Mouse (Mus musculus) CH12.LX (cell line): ENCODE measurements around the gene Chrm4. TPM values are rescaled to one million over a fixed set of nuclear protein-coding genes. Genes with fewer than 3 reads are reported as not detected.

ENCODE experiments used
- DNase-seq: peaks from one replicate; pipeline ENCODE4 v3.0.0-alpha.2; 2013; ENCODE audit errors: extremely low read depth
- H3K27ac ChIP-seq: 2 replicates; pipeline ENCODE4 v1.5.1; 2012; ENCODE audit warnings: low read depth, mild to moderate bottlenecking, control low read depth, moderate library complexity; ENCODE audit not compliant: insufficient read depth
- H3K27me3 ChIP-seq: replicated peaks from 2 replicates; pipeline ENCODE3; 2012; ENCODE audit warnings: inconsistent platforms
- H3K36me3 ChIP-seq, 2 experiments: replicated peaks in 1 of 2; 2 replicates each; pipeline versions ENCODE3 to v1.6.1; 2012; ENCODE audit warnings: inconsistent platforms in 1 of 2, low read length in 1 of 2, mild to moderate bottlenecking in 1 of 2, mixed read lengths in 1 of 2, moderate library complexity in 1 of 2; ENCODE audit not compliant: control insufficient read depth in 1 of 2, insufficient read depth in 1 of 2
- H3K4me1 ChIP-seq, 2 experiments: 2 replicates each; pipeline ENCODE4 v1.6.1; 2012; ENCODE audit warnings: inconsistent platforms in 1 of 2, moderate library complexity in 1 of 2; ENCODE audit not compliant: insufficient read depth in 2 of 2, control insufficient read depth in 1 of 2
- H3K4me2 ChIP-seq: 2 replicates; pipeline ENCODE4 v1.6.1; 2012; ENCODE audit warnings: low read depth, mild to moderate bottlenecking, control low read depth; ENCODE audit not compliant: poor library complexity, insufficient read depth, severe bottlenecking
- H3K4me3 ChIP-seq, 3 experiments: fragments of 150-350 bp in 1 of 3; sonication (generic) in 1 of 3; replicated peaks in 1 of 3; 2 replicates each; pipeline versions ENCODE3 to v1.5.1; 2011 to 2012; ENCODE audit warnings: low read depth in 2 of 3, low read length in 2 of 3, mild to moderate bottlenecking in 2 of 3, moderate library complexity in 2 of 3, control low read depth in 1 of 3, improper control_type of control experiment in 1 of 3, inconsistent platforms in 1 of 3, mixed read lengths in 1 of 3; ENCODE audit not compliant: poor library complexity in 1 of 3
- H3K79me2 ChIP-seq: replicated peaks from 2 replicates; pipeline ENCODE4 v1.6.1; 2012; ENCODE audit warnings: mild to moderate bottlenecking, moderate library complexity; ENCODE audit not compliant: control insufficient read depth, poor library complexity, insufficient read depth, severe bottlenecking; ENCODE audit errors: extremely low read depth
- H3K9ac ChIP-seq: 2 replicates; pipeline ENCODE4 v1.6.1; 2012; ENCODE audit warnings: low read depth, mild to moderate bottlenecking, control low read depth, moderate library complexity; ENCODE audit not compliant: insufficient read depth
- H3K9me3 ChIP-seq: replicated peaks from 2 replicates; pipeline ENCODE3; 2012; ENCODE audit warnings: low read length, inconsistent platforms, mixed read lengths
- CHD2 ChIP-seq: IDR thresholded peaks from 2 replicates; pipeline ENCODE4 v1.6.1; 2011; ENCODE audit warnings: low read length, improper control_type of control experiment
- CTCF ChIP-seq, 2 experiments: IDR thresholded peaks in 1 of 2; conservative IDR thresholded peaks in 1 of 2; 2 replicates each; pipeline ENCODE4 v1.5.1; 2011 to 2012; ENCODE audit warnings: low read depth in 2 of 2, low read length in 2 of 2, improper control_type of control experiment in 1 of 2, inconsistent platforms in 1 of 2, mild to moderate bottlenecking in 1 of 2, moderate library complexity in 1 of 2
- E2F4 ChIP-seq: IDR thresholded peaks from 2 replicates; pipeline ENCODE4 v1.6.1; 2011; ENCODE audit warnings: low read depth, low read length, improper control_type of control experiment; ENCODE audit not compliant: insufficient replicate concordance
- ELF1 ChIP-seq: IDR thresholded peaks from 2 replicates; pipeline ENCODE4 v1.6.1; 2014; ENCODE audit warnings: low read depth, mild to moderate bottlenecking, inconsistent platforms, low read length, improper control_type of control experiment
- HCFC1 ChIP-seq: IDR thresholded peaks from 2 replicates; pipeline ENCODE4 v1.6.1; 2012; ENCODE audit warnings: low read depth, mild to moderate bottlenecking, inconsistent platforms, low read length, improper control_type of control experiment
- IRF4 ChIP-seq: IDR thresholded peaks from 2 replicates; pipeline ENCODE4 v1.6.1; 2014; ENCODE audit warnings: low read depth, mild to moderate bottlenecking, inconsistent platforms, low read length, improper control_type of control experiment
- JUN ChIP-seq: IDR thresholded peaks from 2 replicates; pipeline ENCODE4 v1.6.1; 2011; ENCODE audit warnings: low read depth, mild to moderate bottlenecking, low read length, improper control_type of control experiment, moderate library complexity; ENCODE audit not compliant: insufficient read depth
- JUND ChIP-seq: conservative IDR thresholded peaks from 2 replicates; pipeline ENCODE4 v1.6.1; 2011; ENCODE audit warnings: low read depth, low read length, improper control_type of control experiment
- MAZ ChIP-seq: IDR thresholded peaks from 2 replicates; pipeline ENCODE4 v1.6.1; 2012; ENCODE audit warnings: low read depth, mild to moderate bottlenecking, inconsistent platforms, low read length, improper control_type of control experiment, moderate library complexity
- MEF2A ChIP-seq: IDR thresholded peaks from 2 replicates; pipeline ENCODE4 v1.6.1; 2014; ENCODE audit warnings: low read depth, mild to moderate bottlenecking, inconsistent platforms, low read length, improper control_type of control experiment, borderline replicate concordance
- MYC ChIP-seq: IDR thresholded peaks from 2 replicates; pipeline ENCODE4 v1.6.1; 2011; ENCODE audit warnings: low read depth, mild to moderate bottlenecking, improper control_type of control experiment, low read length
- NELFE ChIP-seq: IDR thresholded peaks from 2 replicates; pipeline ENCODE4 v1.6.1; 2011; ENCODE audit warnings: low read depth, low read length, improper control_type of control experiment
- RAD21 ChIP-seq: IDR thresholded peaks from 2 replicates; pipeline ENCODE4 v1.6.1; 2011; ENCODE audit warnings: low read depth, mild to moderate bottlenecking, low read length, improper control_type of control experiment, moderate library complexity
- RCOR1 ChIP-seq: conservative IDR thresholded peaks from 2 replicates; pipeline ENCODE4 v1.6.1; 2012; ENCODE audit warnings: low read depth, mild to moderate bottlenecking, inconsistent platforms, low read length, improper control_type of control experiment
- SIN3A ChIP-seq: IDR thresholded peaks from 2 replicates; pipeline ENCODE4 v1.6.1; 2012; ENCODE audit warnings: low read length, improper control_type of control experiment, inconsistent platforms
- SMC3 ChIP-seq: IDR thresholded peaks from 2 replicates; pipeline ENCODE4 v1.6.1; 2011; ENCODE audit warnings: low read depth, low read length, improper control_type of control experiment
- TBP ChIP-seq: conservative IDR thresholded peaks from 2 replicates; pipeline ENCODE4 v1.6.1; 2011; ENCODE audit warnings: low read depth, low read length, improper control_type of control experiment
- TCF12 ChIP-seq: IDR thresholded peaks from 2 replicates; pipeline ENCODE4 v1.6.1; 2014; ENCODE audit warnings: low read depth, mild to moderate bottlenecking, inconsistent platforms, low read length, improper control_type of control experiment
- ZKSCAN1 ChIP-seq: IDR thresholded peaks from 2 replicates; pipeline ENCODE4 v1.6.1; 2012; ENCODE audit warnings: low read depth, inconsistent platforms, low read length, improper control_type of control experiment, borderline replicate concordance
- ZMIZ1 ChIP-seq: IDR thresholded peaks from 2 replicates; pipeline ENCODE4 v1.6.1; 2012; ENCODE audit warnings: low read depth, mild to moderate bottlenecking, inconsistent platforms, low read length, improper control_type of control experiment
- dilution Hi-C: fragments of 300-500 bp; cut with MboI; formaldehyde crosslinking; loops from 2 replicates; pipeline ENCODE4 v1.14.3; 2020; ENCODE audit warnings: low sequenced_read_pairs; ENCODE audit not compliant: extremely low pct_unique_long_range_greater_than_20kb, extremely low pct_ligation_motif_present
- in situ Hi-C: fragments of 300-500 bp; cut with MboI; formaldehyde crosslinking; loops from 3 replicates; pipeline ENCODE4 v1.14.3; 2019; ENCODE audit warnings: low sequenced_read_pairs, low pct_ligation_motif_present, low pct_unique_long_range_greater_than_20kb, mixed read lengths
- polyA plus RNA-seq: library from polyadenylated mRNA; unstranded; fragments of >175 nt; gene quantifications from 2 replicates; pipeline ENCODE4 v1.2.1, GENCODE M21; 2012; ENCODE audit warnings: low read depth; ENCODE audit not compliant: insufficient read length
- total RNA-seq, 2 experiments: library from RNA; depleted of rRNA; stranded (reverse); fragments of 300-350 nt in 1 of 2; fragments of >200 nt in 1 of 2; gene quantifications; 2 replicates each; pipeline ENCODE4 v1.2.3; 2012 to 2014

Gene Chrm4
- total and polyA plus RNA-seq, 3 experiments = 10.0 to 15.1 (median 14.4) TPM

DNA sequence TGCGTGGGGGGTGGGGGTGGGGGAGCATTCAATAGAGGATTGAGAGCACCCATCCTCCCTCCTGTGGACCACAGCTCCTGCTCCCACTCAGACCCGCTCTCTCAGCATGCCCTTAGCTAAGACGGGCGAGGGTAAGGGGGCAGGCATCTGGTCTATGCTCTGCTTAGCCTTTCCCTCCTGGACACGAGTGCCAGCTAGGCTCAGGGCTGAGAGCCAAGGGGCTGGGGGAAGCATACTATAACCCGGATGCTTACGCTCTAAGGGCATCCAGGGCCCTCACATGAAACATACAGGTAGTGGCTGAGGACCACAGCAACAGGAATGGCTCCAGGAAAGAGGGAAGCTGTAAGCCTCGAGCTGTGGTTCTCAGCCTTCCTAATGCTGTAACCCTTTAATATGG lies 31.0 kb downstream of the Chrm4 start:
- Histone ChIP-seq H3K36me3 (peaks cover 0 to 65% of the 10 kb centered on the region in 2 experiments), H3K4me3 (no peak overlapping the region), H3K79me2 (peaks cover 21% of the 10 kb centered on the region), H3K9me3 (no peaks in the 10 kb centered on the region), H3K9ac (no peak overlapping the region), H3K4me1 (peaks cover 5 to 75% of the 10 kb centered on the region in 2 experiments), H3K27me3 (no peaks in the 10 kb centered on the region), H3K27ac (no peak overlapping the region), H3K4me2 (no peak overlapping the region)
- DNase-seq = no peak
- in situ Hi-C loops = no loop called here
- no peak for TF ChIP-seq RAD21
- no peak for TF ChIP-seq JUN
- TF ChIP-seq ZKSCAN1 = no peak
- no peak for TF ChIP-seq ZMIZ1
- no peak for TF ChIP-seq TBP
- TF ChIP-seq MEF2A = no peak
- TF ChIP-seq E2F4 = no peak
- TF ChIP-seq JUND = no peak
- no peak for TF ChIP-seq ELF1
- TF ChIP-seq CHD2 = no peak
- no peak for TF ChIP-seq MYC
- dilution Hi-C loops = no loop called here

DNA sequence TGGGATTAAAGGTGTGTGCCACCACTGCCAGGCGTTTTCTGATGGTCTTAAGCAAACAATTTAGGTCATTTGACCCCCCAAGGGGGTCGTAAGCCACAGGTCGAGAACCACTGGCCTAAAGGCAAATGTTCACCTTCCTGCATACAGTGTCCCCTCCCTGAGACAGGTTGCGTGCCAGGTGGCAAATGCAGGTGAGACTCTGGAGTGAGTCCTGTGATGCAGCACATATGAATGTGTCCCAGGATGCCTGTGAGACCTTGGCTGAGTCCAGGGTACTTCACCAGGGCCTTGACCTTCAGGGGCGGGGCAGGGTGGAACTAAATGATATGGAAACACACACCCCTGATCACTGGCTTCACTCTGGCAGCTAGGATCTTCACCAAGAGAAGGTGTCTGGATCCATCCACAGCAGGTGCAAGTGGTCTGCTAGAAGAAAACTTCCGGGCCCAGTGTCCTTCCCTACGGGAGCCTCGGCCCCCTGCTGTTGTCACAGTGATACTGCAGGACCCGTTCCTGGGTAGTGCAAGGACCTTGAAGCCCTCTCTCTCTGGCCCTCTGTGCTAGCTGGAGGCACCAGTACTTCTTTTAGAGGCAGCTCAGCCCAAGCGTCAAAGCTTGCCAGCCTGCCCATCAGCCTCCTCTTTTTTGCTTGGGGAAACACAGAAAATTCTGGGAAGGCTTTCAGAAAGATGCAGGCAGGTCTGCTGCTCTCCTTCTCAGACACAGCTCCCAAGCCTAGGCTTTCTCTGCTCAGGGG lies 31.8 kb downstream of the Chrm4 start:
- Histone ChIP-seq H3K9me3 (no peaks in the 10 kb centered on the region), H3K9ac (no peak overlapping the region), H3K36me3 (peaks cover 0 to 59% of the 10 kb centered on the region in 2 experiments), H3K4me1 (peaks cover 6 to 71% of the 10 kb centered on the region in 2 experiments), H3K79me2 (peaks cover 22% of the 10 kb centered on the region), H3K27ac (no peak overlapping the region), H3K4me2 (no peak overlapping the region), H3K27me3 (no peaks in the 10 kb centered on the region), H3K4me3 (no peak overlapping the region)
- in situ Hi-C loops = no loop called here
- no peak for DNase-seq
- no peak for TF ChIP-seq RCOR1
- TF ChIP-seq SMC3 = peak; percentile 72
- TF ChIP-seq SIN3A = peak; percentile 39; the same call in 1 of the 2 replicates
- 0 out of 2 replicates have a peak, but pooled peaks have one; percentile 20 for TF ChIP-seq IRF4
- 0 out of 2 replicates have a peak, but pooled peaks have one; percentile 22 for TF ChIP-seq NELFE
- peak; percentile 68 for TF ChIP-seq ELF1
- TF ChIP-seq CTCF (conservative IDR thresholded peaks at IDR 0.05 in 1 of 2, IDR thresholded peaks at IDR 0.05 in 1 of 2; ENCODE audit: low read depth in 2 of 2, low read length in 2 of 2) = peak; percentile 45 to 75
- peak; percentile 47 for TF ChIP-seq RAD21
- TF ChIP-seq HCFC1 = no peak
- TF ChIP-seq TCF12 = peak; percentile 33; the same call in 1 of the 2 replicates
- no peak for TF ChIP-seq ZKSCAN1
- no peak for TF ChIP-seq JUND
- TF ChIP-seq TBP = no peak
- no peak for TF ChIP-seq MYC
- TF ChIP-seq MAZ = no peak
- dilution Hi-C loops = no loop called here
